Mouse (Mus musculus): ENCODE data around the gene Gm49366.
"Not testable (repeated sequence)": the region's sequence is repeated elsewhere in the genome, so short reads cannot be mapped to it uniquely, and the experiment has no call there.

The Gm49366 gene

GRCm38 (mm10) chr12:84038691-84039111 is at the start of gene Gm49366:
Gene Gm49366 (plus strand): TSS chr12:84038935.
- peak; percentile 47 for DNase-seq

DNA sequence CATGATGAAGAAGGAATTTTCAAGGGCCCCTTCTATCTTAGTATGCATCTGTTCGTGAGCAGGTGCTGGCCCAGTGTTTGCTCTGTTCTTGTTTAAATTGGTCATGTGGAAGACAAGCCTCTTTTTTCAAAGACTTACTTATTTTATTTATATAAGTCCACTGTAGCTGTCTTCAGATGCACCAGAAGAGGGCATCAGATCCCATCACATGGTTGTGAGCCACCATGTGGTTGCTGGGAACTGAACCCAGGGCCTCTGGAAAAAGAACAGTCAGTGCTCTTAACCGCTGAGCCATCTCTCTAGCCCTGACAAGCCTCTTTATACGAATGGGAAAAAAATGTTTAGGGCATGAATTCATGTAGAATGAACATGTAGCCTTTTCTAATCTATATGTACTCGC is 49.4 kb upstream of the Gm49366 start:
- DNase-seq = peak; percentile 2

- DNase-seq = no peak
Observed at GRCm38 (mm10) chr12:83997221-83997620, 41.5 kb upstream of the Gm49366 start.

DNA sequence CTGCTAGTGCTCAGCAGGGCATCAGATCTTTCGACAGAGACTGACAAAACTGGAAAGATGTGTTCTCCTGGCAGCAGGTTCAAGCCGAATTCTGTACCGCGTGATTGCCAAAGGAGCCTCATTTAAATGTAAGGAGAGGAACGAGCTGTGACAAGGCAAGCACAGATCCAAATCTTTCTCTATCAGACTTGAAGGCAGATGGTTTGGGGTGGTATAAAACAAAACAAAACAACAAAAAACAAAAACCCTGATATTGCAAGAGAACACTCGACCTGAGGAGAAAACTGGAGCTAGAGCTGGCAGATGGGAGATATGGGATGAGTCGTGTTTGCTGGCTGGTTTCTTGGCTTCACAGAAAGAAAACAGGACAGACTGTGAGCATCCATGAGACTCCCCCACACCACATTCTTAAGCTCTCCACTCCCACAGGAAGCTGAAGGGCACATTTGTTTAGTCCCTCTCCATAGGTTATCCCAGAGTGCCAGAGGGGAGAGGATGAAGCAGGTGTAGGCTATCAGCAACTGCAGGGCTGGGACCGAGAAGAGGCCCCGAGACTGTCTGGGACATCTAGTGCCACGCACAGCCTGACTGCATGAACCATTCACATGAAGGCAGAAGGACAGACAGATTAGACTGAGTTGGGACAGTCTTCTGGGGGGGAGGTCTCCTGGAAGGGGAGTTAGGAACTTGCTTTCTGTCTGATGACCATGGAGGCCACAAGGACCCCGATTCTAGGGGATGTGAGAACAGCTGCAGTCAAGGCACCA is 40.2 kb upstream of the Gm49366 start:
- no peak for DNase-seq

DNA sequence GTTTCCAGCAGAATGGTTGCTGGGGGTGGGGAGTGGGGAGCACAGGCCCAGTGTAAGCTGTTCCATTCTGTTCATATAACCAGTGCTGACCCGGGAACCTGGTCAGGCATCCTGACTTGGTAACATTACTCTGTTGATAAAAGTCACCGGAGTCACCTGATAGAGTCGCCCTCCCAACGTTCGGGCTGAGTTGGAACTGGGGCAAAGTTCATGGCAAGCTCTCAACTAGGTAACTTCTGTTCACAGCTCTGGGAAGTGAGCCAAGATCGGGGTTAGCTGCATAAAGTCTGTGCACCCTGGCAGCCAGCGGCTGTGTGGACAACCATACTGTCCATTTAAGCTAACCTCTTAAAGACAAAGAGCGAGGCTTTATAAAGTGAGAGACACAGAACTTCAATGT is 39.5 kb upstream of the Gm49366 start:
- peak; percentile 86 for DNase-seq

- DNase-seq = no peak
Observed at GRCm38 (mm10) chr12:84000418-84000817, 38.3 kb upstream of the Gm49366 start.

- no peak for DNase-seq
Observed at GRCm38 (mm10) chr12:84003866-84004265, 34.9 kb upstream of the Gm49366 start.

- peak; percentile 62 for DNase-seq
Observed at GRCm38 (mm10) chr12:84008251-84008650, 30.5 kb upstream of the Gm49366 start.

DNA sequence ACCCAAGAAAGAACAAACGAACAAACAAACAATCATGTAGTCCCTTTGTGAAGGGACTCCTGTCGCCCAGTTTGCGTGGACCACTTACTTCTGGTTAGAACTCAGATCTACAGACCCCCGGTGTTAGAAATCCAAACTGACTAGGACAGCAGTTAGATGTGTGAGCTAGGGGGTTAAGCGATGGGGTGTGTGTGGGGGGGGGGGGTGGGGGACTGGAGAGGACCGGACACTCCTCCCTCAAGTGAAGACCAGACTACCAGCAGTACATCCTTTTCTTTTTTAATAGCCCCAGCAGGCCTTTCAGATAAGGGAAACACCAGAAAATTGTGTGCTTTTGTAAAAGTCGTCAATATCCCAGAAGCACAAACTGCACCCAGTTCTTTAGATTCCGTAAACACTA is 30.0 kb upstream of the Gm49366 start:
- DNase-seq = no peak

GRCm38 (mm10) chr12:84009171-84009965 is 29.4 kb upstream of the Gm49366 start, which contains the start of gene Acot1:
Gene Acot1 (plus strand): TSS chr12:84009490.
- peak; percentile 90 for DNase-seq

DNA sequence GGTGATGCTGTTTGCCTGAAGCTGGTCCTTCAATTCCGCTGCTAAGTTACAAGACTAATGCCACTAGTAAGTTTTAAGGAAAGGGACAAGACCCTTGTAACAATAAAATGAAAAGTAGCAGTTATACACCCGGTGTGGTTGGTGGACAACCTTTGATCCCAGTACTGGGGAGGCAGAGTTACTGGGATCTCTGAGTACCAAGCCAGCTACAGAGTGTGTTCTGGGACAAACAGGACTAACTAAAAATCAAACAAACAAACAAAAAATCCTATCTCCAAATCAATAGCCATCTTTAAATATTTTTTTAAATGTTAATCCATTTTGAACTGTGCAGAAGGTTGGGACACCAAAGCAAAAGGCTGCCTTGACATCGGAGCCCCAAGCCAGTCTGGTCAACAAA is 28.5 kb upstream of the Gm49366 start:
- DNase-seq = no peak

GRCm38 (mm10) chr12:84011251-84012040 is 27.3 kb upstream of the Gm49366 start:
- DNase-seq = peak; percentile 88

- no peak for DNase-seq
Observed at GRCm38 (mm10) chr12:84013130-84013529, 25.6 kb upstream of the Gm49366 start.

- no peak for DNase-seq
Observed at GRCm38 (mm10) chr12:84013701-84014100, 25.0 kb upstream of the Gm49366 start.

DNA sequence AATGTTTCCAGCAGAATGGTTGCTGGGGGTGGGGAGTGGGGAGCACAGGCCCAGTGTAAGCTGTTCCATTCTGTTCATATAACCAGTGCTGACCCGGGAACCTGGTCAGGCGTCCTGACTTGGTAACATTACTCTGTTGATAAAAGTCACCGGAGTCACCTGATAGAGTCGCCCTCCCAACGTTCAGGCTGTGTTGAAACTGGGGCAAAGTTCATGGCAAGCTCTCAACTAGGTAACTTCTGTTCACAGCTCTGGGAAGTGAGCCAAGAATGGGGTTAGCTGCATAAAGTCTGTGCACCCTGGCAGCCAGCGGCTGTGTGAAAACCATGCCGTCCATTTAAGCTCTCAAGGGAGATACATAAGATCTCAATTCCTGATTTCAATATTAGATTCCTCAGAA is 18.2 kb upstream of the Gm49366 start:
- peak; percentile 92 for DNase-seq

- DNase-seq = not testable (repeated sequence)
Observed at GRCm38 (mm10) chr12:84022266-84022665, 16.5 kb upstream of the Gm49366 start.

DNA sequence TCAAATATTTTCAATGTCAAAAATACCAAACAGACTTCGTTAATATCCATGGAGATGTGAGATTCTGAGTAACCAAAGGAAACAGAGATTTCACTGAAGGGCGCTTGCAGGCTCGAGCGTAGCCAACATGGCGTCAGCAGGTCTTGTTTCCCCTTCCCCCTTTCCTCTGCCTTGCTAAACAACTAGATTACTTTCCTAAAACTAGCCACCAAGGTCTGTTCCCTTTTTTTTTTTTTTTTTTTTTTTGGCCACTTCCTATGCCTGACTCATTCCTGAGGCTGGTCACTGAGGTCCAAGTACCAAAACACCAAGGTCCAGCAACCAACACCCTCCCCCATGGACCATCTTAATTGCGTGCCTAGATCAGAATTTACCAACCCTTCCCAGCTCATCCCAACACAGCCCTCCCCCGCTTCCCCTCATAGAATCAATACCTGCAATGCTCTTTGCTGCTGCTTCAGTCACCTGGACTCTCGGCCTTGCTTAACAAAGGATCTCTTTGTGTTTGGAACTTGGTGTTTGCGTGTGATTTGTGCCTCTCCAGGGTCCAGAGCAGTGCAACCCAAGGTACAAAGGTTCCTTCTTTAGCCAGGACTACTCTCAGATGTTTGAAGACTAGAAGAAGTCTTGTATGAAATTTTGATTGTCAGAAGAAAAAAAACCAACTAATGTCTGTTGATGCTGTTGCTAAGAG is 15.5 kb upstream of the Gm49366 start:
- DNase-seq = no peak

DNA sequence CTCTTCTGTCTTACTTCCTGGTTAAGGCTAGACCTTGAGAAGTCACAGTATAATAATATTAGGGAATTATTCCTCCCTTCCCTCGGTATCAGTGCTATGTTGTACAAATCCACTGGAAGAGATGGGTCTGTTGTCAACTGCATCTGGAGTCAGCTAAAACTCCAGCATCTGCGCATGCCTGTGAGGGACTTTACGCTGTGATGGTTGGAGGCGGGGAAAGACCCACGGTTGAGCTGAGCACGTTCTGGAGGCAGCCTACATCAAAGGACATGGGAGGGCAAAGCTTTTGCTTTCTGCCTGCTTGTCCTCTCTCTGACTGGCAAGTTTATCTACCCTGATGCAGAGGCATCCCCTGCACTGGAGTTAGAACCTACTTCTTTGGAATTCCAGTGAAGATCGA is 12.8 kb upstream of the Gm49366 start:
- DNase-seq = no peak

DNA sequence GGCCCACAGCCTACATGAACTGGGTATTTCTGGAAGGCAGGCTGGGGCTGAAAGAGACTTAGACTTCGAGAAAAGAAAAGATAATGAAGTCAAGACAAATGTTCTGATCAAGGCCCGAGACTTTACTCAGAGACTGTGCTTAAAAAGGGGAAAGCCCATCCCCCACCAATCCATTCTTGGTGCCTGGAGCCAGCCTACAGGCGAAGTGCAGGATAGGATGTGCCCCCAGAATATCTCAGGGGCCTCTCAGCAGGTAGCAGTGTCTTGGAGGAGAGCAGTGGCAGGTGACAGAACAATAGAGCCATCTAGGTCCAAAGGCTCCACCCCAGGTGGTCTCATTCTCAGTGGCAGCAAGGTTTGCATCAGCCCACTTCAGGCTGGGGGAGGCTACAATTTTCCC is 10.4 kb upstream of the Gm49366 start:
- DNase-seq = not testable (repeated sequence)

- DNase-seq = not testable (repeated sequence)
Observed at GRCm38 (mm10) chr12:84029043-84029442, 9.7 kb upstream of the Gm49366 start.

- peak; percentile 92 for DNase-seq
Observed at GRCm38 (mm10) chr12:84030659-84031332, 7.9 kb upstream of the Gm49366 start.

DNA sequence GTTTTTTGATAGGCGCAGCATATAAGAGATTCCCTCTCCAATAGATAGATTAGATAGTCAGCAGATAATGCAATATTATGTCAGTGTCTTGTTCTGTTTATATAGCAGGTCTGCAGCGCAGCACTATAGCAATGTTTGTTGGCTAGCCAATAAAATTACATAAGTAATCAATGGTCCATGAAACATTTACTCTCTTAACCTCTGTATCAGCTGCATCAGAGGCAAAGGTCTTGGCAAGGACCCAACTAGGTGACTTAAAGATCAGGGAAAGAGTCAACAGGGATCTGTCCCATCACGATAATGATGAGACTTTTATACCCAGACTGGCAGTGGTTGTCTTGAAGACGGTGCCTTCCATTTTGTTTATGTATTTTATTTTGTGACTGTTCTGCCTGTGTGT is 5.9 kb upstream of the Gm49366 start:
- DNase-seq = no peak
